Mouse (Mus musculus) limb, embryonic 11.5 days (tissue): ENCODE measurements around the gene Dgkq. TPM values are rescaled to one million over a fixed set of nuclear protein-coding genes. Genes with fewer than 3 reads are reported as not detected.
A peak's percentile ranks its signal among the peaks of the same experiment; 100 is the strongest.

Source experiments
- ATAC-seq: fragments of 200-750 bp; cut with Nextera tagmentation; 2 replicates; pipeline ENCODE4 v1.8.0; 2017; ENCODE audit warnings: low read depth; ENCODE audit not compliant: insufficient number of reproducible peaks, low FRiP score, low TSS enrichment
- DNase-seq: peaks from one replicate; pipeline ENCODE4 v3.0.0-alpha.2; 2015; ENCODE audit warnings: low spot score
- H3K27ac ChIP-seq: fragments of 300-500 bp; sonication (generic); replicated peaks from 2 replicates; pipeline ENCODE4 v1.5.1; 2014; ENCODE audit warnings: low read depth, mild to moderate bottlenecking, low read length
- H3K27me3 ChIP-seq: fragments of 300-500 bp; sonication (generic); 2 replicates; pipeline ENCODE4 v1.6.1; 2014; ENCODE audit warnings: mild to moderate bottlenecking, low read length, mixed read lengths; ENCODE audit not compliant: control insufficient read depth, insufficient read depth
- H3K36me3 ChIP-seq: fragments of 300-500 bp; sonication (generic); 2 replicates; pipeline ENCODE4 v1.6.1; 2014; ENCODE audit warnings: mild to moderate bottlenecking, low read length, moderate library complexity, mixed read lengths; ENCODE audit not compliant: control insufficient read depth, insufficient read depth
- H3K4me1 ChIP-seq: fragments of 300-500 bp; sonication (generic); 2 replicates; pipeline ENCODE4 v1.6.1; 2014; ENCODE audit warnings: low read length, mixed read lengths; ENCODE audit not compliant: control insufficient read depth, insufficient read depth
- H3K4me2 ChIP-seq: fragments of 300-500 bp; sonication (generic); 2 replicates; pipeline ENCODE4 v1.6.1; 2014; ENCODE audit warnings: low read depth, mild to moderate bottlenecking, moderate library complexity; ENCODE audit not compliant: severe bottlenecking
- H3K4me3 ChIP-seq: fragments of 300-500 bp; sonication (generic); 2 replicates; pipeline ENCODE4 v1.5.1; 2014; ENCODE audit warnings: low read depth, low read length
- H3K9ac ChIP-seq: fragments of 300-500 bp; sonication (generic); 2 replicates; pipeline ENCODE4 v1.6.1; 2014; ENCODE audit warnings: mild to moderate bottlenecking, low read length
- H3K9me3 ChIP-seq: fragments of 300-500 bp; sonication (generic); 2 replicates; pipeline ENCODE4 v1.6.1; 2016; ENCODE audit warnings: low read length; ENCODE audit not compliant: control insufficient read depth
- WGBS: fragments of 180-500 bp; shearing (Covaris S2); extraction: QIAGEN DNeasy Blood & Tissue Kit; methylation state at CpG from one replicate; pipeline ENCODE4 v1.1.7; 2014; 5-methylcytosine and 5-hydroxymethylcytosine counted together
- polyA plus RNA-seq: library from polyadenylated mRNA; unstranded; fragments of >200 nt; fragmentation: Nextera tagmentation; extraction: Ambion mirVana; gene quantifications from 2 replicates; pipeline ENCODE4 v1.2.1, GENCODE M21; 2014

Gene Dgkq
- polyA plus RNA-seq, 1 experiment from 2014 or later = 8.5 TPM

DNA sequence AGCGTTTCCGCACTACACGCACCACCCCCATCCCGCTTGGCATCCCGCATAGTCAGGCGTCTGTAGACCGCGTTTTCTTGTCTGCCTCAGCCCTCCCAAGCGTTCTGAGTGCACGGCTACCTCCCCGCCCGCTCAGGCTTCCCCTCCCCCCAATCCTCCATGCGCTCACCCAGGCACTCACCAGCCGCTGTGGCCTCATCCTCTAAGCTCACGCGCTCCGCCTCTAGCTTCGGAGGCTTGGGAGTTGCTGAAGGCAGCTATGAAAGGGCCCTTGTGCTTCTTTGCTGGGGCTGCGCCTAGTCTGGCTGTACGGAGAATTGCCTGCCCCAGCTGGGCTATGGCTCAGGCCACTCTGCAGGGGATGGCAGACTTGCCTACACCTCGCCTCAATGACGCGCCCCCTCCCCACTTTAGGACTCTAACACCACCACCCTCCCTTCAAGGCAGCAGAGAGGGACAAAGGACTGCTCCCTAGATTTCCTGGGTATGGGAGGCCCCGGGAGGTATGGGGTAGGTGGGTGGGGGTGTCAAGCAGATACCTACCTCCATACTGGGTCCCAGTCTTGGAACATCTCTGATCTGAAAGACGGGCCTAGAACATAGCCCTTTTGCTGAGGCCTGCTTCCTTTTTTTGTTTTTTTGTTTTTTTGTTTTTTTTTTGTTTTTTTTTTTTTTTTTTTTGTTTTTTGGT lies 8.3 kb upstream of the Dgkq start:
- Histone ChIP-seq H3K4me1 (peaks cover 7% of the 10 kb centered on the region), H3K27ac (peak overlapping the region; percentile 48)

DNA sequence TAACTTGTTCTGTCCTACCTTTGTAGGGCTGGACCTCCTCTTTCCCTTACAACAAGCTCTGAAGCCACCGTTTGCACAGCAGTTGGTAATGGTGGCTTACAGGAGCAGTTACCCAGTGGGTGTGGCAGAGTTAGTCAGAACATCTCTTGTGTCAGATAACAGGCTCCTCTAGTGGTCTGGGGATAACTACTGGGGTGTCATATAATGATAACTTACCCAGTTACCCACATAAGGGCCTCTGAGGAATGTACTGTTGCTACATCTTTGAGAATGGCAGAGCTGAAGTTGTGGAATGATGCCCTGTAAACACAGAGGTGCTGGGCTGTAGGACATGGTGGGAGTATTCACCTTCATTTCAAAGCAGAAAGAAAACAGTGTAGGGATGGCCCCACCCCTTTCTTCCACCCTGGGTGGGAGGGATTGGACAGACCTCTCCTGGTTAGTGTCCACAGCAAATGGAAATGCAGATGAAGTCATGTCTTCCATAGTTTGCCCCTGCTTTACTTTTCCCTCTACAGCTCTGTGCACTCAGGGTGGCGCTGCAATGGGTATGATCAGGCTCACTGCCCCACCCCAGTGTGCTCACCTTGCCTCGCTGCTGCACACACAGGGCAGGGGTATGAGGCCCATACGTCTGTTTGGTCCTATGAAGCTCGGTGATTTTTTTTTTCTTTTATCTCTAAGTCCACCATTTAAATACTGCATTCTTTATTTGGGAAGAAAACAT lies 7.5 kb upstream of the Dgkq start:
- Histone ChIP-seq H3K4me2 (peak overlapping the region; percentile 53), H3K4me1 (peaks cover 7% of the 10 kb centered on the region), H3K9ac (peak overlapping the region; percentile 61), H3K9me3 (no peaks in the 10 kb centered on the region), H3K4me3 (peak overlapping the region; percentile 25; the same call in 1 of the 2 replicates), H3K27me3 (no peaks in the 10 kb centered on the region), H3K27ac (peak overlapping the region; percentile 48), H3K36me3 (peaks cover 4% of the 10 kb centered on the region; the same call in 1 of the 2 replicates)
- WGBS = 9% methylated on average over 5 of the region's 5 CpGs
- peak; percentile 23; the same call in 1 of the 2 replicates for ATAC-seq
- peak; percentile 36 for DNase-seq

More for the DNA sequence above, 8.3 kb upstream of the Dgkq start:
- ATAC-seq (peak; percentile 80), DNase-seq (peak; percentile 81)
- H3K27me3 ChIP-seq = no peaks in the 10 kb centered on the region
- H3K9ac ChIP-seq = peak overlapping the region; percentile 61
- no peaks in the 10 kb centered on the region for H3K9me3 ChIP-seq
- H3K4me3 ChIP-seq = peak overlapping the region; percentile 25
- 4% methylated on average over 25 of the region's 25 CpGs for WGBS
- H3K4me2 ChIP-seq = peak overlapping the region; percentile 53
- H3K36me3 ChIP-seq = 0 out of 2 replicates have a peak, but pooled peaks cover 2% of the 10 kb centered on the region

DNA sequence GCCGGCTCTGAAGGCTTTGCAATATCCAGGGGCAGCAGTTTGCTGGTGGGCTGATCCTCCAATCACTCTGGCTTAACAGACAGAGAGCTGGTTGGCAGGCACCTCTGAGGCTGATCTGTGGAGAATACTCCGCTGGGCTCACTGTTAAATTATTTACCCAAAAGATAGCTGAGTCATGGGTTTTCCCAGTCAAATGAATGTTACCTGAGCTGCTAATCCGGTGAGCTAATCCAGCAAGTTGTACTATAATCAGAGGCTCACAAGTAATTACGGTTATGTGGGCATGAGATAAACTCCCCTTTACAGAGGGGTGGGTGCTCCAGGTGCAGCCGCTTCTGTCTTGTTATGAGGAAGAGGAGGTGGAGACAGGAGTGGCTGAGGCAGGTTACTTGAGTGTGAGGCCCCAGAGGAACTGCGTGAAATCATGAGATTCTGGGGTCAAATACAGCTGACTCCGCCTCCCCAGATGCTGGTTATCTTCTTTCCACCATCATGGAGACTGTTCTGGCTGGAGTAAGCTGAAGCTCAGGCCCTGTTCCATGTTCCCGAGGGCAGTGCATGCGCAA lies 5.9 kb upstream of the Dgkq start, which contains the start of gene Slc26a1:
TSS of gene Slc26a1 (minus strand) at position 319 of the 566 bp plus-strand sequence.
- H3K27me3 ChIP-seq = no peaks in the 10 kb centered on the region
- WGBS = 82% methylated on average over 9 of the region's 9 CpGs
- no peak within 1 kb of the TSS for H3K4me3 ChIP-seq
- no peak for ATAC-seq
- no peak for DNase-seq
- H3K4me2 ChIP-seq = no peak within 1 kb of the TSS
- no peak within 1 kb of the TSS for H3K27ac ChIP-seq
- H3K4me1 ChIP-seq = peaks cover 7% of the 10 kb centered on the region
- no peaks in the 10 kb centered on the region for H3K9me3 ChIP-seq
- peaks cover 7% of the 10 kb centered on the region; the same call in 1 of the 2 replicates for H3K36me3 ChIP-seq
- H3K9ac ChIP-seq = no peak within 1 kb of the TSS

DNA sequence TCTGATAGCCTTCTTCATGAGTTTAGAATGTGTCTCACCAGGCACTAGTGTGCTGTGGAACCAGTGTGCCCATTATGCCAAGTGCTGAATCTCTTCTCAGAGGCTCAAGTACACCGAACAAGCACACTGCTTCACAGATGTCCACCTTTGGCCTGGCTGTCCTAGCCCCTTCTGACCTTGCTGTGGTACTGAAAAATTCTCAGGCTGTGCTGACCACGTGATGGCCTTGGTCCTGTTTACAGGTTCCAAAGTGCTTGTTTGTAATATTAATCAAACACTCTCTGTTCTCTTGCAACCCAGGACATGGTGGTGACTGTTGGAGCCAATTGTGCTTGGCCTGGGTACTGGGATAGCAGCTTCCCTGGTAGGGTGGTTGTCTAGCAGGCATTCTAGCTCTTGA lies 5.2 kb upstream of the Dgkq start:
- H3K27ac ChIP-seq = no peak overlapping the region
- peaks cover 8% of the 10 kb centered on the region for H3K4me1 ChIP-seq
- no peaks in the 10 kb centered on the region for H3K9me3 ChIP-seq
- H3K9ac ChIP-seq = no peak overlapping the region
- H3K4me2 ChIP-seq = no peak overlapping the region
- peaks cover 7% of the 10 kb centered on the region; the same call in 1 of the 2 replicates for H3K36me3 ChIP-seq
- H3K27me3 ChIP-seq = no peaks in the 10 kb centered on the region
- DNase-seq = no peak
- no peak for ATAC-seq
- WGBS = 79% methylated on average over 2 of the region's 2 CpGs
- H3K4me3 ChIP-seq = no peak overlapping the region

DNA sequence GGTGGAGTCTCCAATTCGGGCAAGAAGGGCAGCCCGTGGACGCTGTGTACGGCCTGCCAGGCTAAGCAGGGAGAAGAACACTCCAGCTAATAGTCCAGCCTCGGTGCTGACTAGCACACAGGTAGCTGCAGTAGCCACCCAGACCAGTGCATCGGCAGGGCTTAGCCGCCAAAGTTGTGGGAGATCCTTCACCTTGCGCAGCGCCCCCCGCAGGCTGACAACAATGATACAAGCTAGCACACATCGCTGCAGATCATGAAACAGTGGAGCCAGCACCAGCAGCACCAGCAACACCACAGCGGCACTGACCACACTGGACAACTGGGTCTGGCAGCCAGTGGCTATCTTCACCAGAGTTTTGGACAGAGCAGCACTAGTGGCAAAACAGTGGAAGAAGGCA lies 2.3 kb upstream of the Dgkq start:
- no peak overlapping the region for H3K9ac ChIP-seq
- H3K4me2 ChIP-seq = no peak overlapping the region
- peaks cover 7% of the 10 kb centered on the region; the same call in 1 of the 2 replicates for H3K36me3 ChIP-seq
- no peak for DNase-seq
- WGBS = 88% methylated on average over 12 of the region's 12 CpGs
- H3K4me1 ChIP-seq = peaks cover 4% of the 10 kb centered on the region; the same call in 1 of the 2 replicates
- H3K27ac ChIP-seq = no peak overlapping the region
- H3K9me3 ChIP-seq = no peaks in the 10 kb centered on the region
- H3K4me3 ChIP-seq = no peak overlapping the region
- no peaks in the 10 kb centered on the region for H3K27me3 ChIP-seq
- ATAC-seq = no peak

DNA sequence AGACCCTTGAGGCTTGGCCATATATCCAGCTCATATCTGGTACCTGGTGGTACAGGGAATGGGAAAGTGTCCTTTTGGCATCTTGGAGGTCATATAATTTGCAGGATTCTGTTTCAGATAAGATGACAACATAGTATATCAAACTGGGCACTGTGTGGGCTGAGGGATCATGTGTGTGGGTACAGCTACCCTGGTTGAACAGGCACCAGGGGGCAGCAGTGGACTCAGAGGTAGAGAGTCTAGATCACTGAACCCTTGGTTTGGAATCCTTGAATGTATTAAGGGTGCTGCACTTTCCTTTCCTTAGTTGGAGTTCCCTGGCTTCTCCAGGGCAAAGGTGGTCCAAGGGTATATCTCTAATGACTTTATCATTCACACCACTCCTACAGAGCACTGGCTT lies 1.3 kb upstream of the Dgkq start:
- Histone ChIP-seq H3K4me2 (no peak overlapping the region), H3K4me3 (no peak overlapping the region), H3K4me1 (peaks cover 4% of the 10 kb centered on the region; the same call in 1 of the 2 replicates), H3K27me3 (no peaks in the 10 kb centered on the region), H3K9ac (no peak overlapping the region), H3K36me3 (peaks cover 7% of the 10 kb centered on the region; the same call in 1 of the 2 replicates), H3K27ac (no peak overlapping the region), H3K9me3 (no peaks in the 10 kb centered on the region)
- peak; percentile 43 for DNase-seq
- no peak for ATAC-seq

DNA sequence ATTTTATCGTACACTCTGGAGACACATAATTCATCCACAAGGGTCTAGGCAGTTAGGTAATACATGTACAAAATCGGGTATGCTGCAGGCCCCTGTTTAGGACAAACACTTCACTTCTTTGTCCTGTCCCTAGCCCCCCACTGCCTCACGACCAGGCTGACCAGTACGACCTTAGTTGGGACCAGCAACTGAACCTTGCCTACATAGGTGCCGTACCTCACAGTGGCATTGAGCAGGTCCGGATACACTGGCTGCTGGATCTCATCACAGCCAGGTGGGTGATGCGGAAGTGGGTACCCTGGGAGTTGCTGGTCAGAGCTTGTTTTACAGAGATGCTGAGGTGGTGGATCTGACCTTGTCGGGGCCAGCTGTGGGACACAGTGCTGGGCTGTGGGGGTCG lies 514 bp upstream of the Dgkq start:
- no peak for DNase-seq
- Histone ChIP-seq H3K27me3 (no peaks in the 10 kb centered on the region), H3K4me2 (no peak overlapping the region; the same call in 1 of the 2 replicates), H3K27ac (no peak overlapping the region), H3K9me3 (no peaks in the 10 kb centered on the region), H3K9ac (no peak overlapping the region), H3K36me3 (peaks cover 7% of the 10 kb centered on the region; the same call in 1 of the 2 replicates), H3K4me3 (no peak overlapping the region), H3K4me1 (peaks cover 4% of the 10 kb centered on the region; the same call in 1 of the 2 replicates)
- 83% methylated on average over 9 of the region's 9 CpGs for WGBS
- no peak for ATAC-seq

DNA sequence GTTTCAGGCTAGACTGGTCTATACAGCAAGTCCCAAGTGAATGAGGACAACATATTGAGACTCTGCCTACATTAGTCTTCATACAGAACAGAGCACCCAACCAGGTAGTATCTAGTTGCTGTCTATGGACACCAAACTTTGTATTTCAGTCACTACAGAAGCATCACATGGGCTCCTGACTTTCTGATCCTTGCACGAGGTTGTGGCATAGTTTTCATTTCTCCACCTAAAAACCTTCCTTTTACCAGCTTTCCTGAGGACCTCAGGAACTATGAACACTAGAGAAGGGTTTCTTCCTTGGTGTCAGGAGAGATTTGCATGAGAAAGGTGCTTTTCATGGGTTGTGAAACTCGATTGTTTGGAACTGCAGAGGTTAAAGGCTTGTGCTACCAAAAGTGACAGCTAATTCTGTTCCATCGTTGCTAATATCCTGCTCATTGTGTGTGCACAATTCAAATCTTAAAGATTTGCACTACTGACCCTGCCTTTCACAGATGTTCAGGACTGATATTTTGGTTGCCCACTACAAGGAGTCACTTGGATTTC lies 1.0 kb downstream of the Dgkq start:
- ATAC-seq (no peak), DNase-seq (no peak)
- Histone ChIP-seq H3K4me3 (peak overlapping the region; percentile 47), H3K4me1 (peaks cover 4% of the 10 kb centered on the region; the same call in 1 of the 2 replicates), H3K27ac (no peak overlapping the region; the same call in 1 of the 2 replicates), H3K9ac (peak overlapping the region; percentile 76), H3K36me3 (peaks cover 5% of the 10 kb centered on the region; the same call in 1 of the 2 replicates), H3K4me2 (peak overlapping the region; percentile 70), H3K27me3 (no peaks in the 10 kb centered on the region), H3K9me3 (no peaks in the 10 kb centered on the region)
- 22% methylated on average over 3 of the region's 3 CpGs for WGBS
